Mouse (Mus musculus) heart, embryonic 15.5 days (tissue): ENCODE results near the gene Creb5. TPM values are rescaled to one million over a fixed set of nuclear protein-coding genes. Genes with fewer than 3 reads are reported as not detected.

Experiments used
- ATAC-seq: fragments of 200-750 bp; cut with Nextera tagmentation; replicated peaks from 2 replicates; pipeline ENCODE4 v1.8.0; 2017; ENCODE audit warnings: low read depth, moderate TSS enrichment; ENCODE audit not compliant: insufficient number of reproducible peaks, insufficient read depth, low FRiP score
- H3K27ac ChIP-seq: fragments of 300-500 bp; sonication (generic); 2 replicates; pipeline ENCODE4 v1.5.1; 2015; ENCODE audit warnings: mild to moderate bottlenecking, inconsistent platforms
- H3K27me3 ChIP-seq: fragments of 300-500 bp; sonication (generic); 2 replicates; pipeline ENCODE4 v1.6.1; 2015; ENCODE audit warnings: inconsistent platforms
- H3K36me3 ChIP-seq: fragments of 300-500 bp; sonication (generic); 2 replicates; pipeline ENCODE4 v1.6.1; 2015; ENCODE audit warnings: mild to moderate bottlenecking, inconsistent platforms
- H3K4me1 ChIP-seq: fragments of 300-500 bp; sonication (generic); replicated peaks from 2 replicates; pipeline ENCODE4 v1.6.1; 2015; ENCODE audit warnings: inconsistent platforms
- H3K4me2 ChIP-seq: fragments of 300-500 bp; sonication (generic); 2 replicates; pipeline ENCODE4 v1.6.1; 2015; ENCODE audit warnings: inconsistent platforms, mild to moderate bottlenecking, moderate library complexity
- H3K4me3 ChIP-seq: fragments of 300-500 bp; sonication (generic); 2 replicates; pipeline ENCODE4 v1.5.1; 2015; ENCODE audit warnings: mild to moderate bottlenecking, inconsistent platforms
- H3K9ac ChIP-seq: fragments of 300-500 bp; sonication (generic); 2 replicates; pipeline ENCODE4 v1.6.1; 2015; ENCODE audit warnings: mild to moderate bottlenecking, inconsistent platforms
- H3K9me3 ChIP-seq: fragments of 300-500 bp; sonication (generic); replicated peaks from 2 replicates; pipeline ENCODE4 v1.6.1; 2016; ENCODE audit warnings: inconsistent platforms
- WGBS: fragments of 180-500 bp; shearing (Covaris S2); methylation state at CpG from one replicate; pipeline ENCODE4 v1.1.7; 2015; ENCODE audit warnings: mixed read lengths; 5-methylcytosine and 5-hydroxymethylcytosine counted together
- polyA plus RNA-seq: library from polyadenylated mRNA; unstranded; fragments of >200 nt; fragmentation: Nextera tagmentation; extraction: Ambion mirVana; gene quantifications from 2 replicates; pipeline ENCODE4 v1.2.1, GENCODE M21; 2015

The Creb5 gene
- polyA plus RNA-seq, 1 experiment from 2014 or later: 30.9 TPM

GRCm38 (mm10) chr6:53562586-53562985, 275.5 kb downstream of the Creb5 start:
- Histone ChIP-seq H3K4me1 (peaks cover 31% of the 10 kb centered on the region), H3K4me2 (no peak overlapping the region), H3K27ac (peak overlapping the region; percentile 19; the same call in 1 of the 2 replicates), H3K27me3 (no peaks in the 10 kb centered on the region), H3K36me3 (no peaks in the 10 kb centered on the region), H3K4me3 (no peak overlapping the region), H3K9ac (no peak overlapping the region), H3K9me3 (no peaks in the 10 kb centered on the region)
- WGBS: 44% methylated on average over 7 of the region's 7 CpGs
- ATAC-seq: no peak

- Histone ChIP-seq H3K27me3 (no peaks in the 10 kb centered on the region), H3K27ac (no peak overlapping the region), H3K9me3 (no peaks in the 10 kb centered on the region), H3K4me1 (peaks cover 31% of the 10 kb centered on the region), H3K36me3 (no peaks in the 10 kb centered on the region), H3K4me2 (no peak overlapping the region), H3K9ac (no peak overlapping the region), H3K4me3 (no peak overlapping the region)
- 74% methylated on average over 16 of the region's 16 CpGs for WGBS
- ATAC-seq: no peak
Measured at GRCm38 (mm10) chr6:53563546-53564185, 276.6 kb downstream of the Creb5 start.

DNA sequence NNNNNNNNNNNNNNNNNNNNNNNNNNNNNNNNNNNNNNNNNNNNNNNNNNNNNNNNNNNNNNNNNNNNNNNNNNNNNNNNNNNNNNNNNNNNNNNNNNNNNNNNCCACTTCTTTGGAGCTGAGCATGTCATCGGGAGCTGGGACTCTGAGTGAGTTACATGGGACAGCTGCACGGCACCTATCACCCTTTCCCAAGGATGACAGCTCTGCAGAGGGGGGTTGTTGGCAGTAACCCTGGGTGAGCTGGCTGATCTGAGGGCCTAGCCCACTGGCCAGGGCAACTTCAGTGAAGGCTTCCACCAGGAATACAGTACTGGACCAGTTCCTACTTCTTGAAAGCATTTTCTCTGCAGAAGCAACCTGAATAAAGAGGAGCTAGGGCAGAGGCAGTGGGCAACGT, 282.4 kb downstream of the Creb5 start:
- Histone ChIP-seq H3K27ac (no peak overlapping the region), H3K36me3 (no peaks in the 10 kb centered on the region), H3K9me3 (no peaks in the 10 kb centered on the region), H3K4me1 (peaks cover 32% of the 10 kb centered on the region), H3K27me3 (no peaks in the 10 kb centered on the region), H3K9ac (no peak overlapping the region), H3K4me3 (no peak overlapping the region), H3K4me2 (no peak overlapping the region)
- no peak for ATAC-seq
- WGBS: 48% methylated on average over 3 of the region's 3 CpGs

DNA sequence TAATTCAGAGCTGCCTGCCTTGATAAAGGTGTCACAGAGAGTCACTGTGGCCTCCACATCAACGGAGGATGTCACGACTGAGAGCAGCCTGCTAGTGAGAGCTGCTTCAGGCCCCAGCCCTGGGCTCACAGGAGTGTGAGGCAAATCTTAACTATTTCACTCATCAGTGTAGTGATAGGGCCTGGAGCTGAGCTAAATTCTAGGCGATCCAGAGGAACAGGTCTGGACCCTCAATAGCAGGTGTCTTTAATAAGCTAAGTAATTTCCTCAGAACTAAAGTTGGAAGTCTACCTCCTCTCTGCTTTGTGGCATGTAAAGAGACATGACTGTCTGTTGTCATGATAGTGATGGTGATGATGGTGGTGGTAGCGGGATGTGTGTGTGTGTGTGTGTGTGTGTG, 283.8 kb downstream of the Creb5 start:
- WGBS: 71% methylated on average over 4 of the region's 4 CpGs
- Histone ChIP-seq H3K27me3 (no peaks in the 10 kb centered on the region), H3K4me2 (no peak overlapping the region)

DNA sequence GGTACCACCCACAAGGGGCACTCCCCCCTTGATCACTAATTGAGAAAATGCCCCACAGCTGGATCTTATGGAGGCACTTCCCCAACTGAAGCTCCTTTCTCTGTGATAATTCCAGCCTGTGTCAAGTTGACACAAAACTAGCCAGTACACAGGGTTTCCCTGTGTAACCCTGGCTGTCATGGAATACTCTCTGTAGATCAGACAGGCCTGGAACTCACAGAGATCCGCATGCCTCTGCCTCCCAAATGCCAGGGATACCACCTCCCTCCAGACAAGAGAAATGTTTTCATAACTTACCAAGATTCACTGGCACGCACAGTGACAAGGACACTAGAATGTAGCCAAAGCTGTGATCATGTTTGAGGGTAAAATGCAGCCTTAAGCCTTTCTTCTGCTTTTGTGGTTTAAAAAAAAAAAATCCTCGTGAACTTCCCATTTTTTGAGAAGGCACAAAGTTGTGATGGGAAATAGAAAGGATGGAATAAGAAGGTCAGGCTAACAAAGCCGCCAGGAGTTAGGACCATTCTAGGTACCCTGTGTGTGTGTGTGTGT, 284.6 kb downstream of the Creb5 start:
- Histone ChIP-seq H3K36me3 (no peaks in the 10 kb centered on the region), H3K27ac (peak overlapping the region; percentile 92), H3K9me3 (no peaks in the 10 kb centered on the region), H3K27me3 (no peaks in the 10 kb centered on the region), H3K4me2 (no peak overlapping the region), H3K4me3 (no peak overlapping the region), H3K9ac (no peak overlapping the region), H3K4me1 (peaks cover 40% of the 10 kb centered on the region)
- WGBS: 78% methylated on average over 4 of the region's 4 CpGs
- no peak for ATAC-seq

More for the DNA sequence above, 283.8 kb downstream of the Creb5 start:
- no peaks in the 10 kb centered on the region for H3K9me3 ChIP-seq
- H3K9ac ChIP-seq: no peak overlapping the region
- ATAC-seq: no peak
- no peak overlapping the region for H3K4me3 ChIP-seq
- H3K27ac ChIP-seq: no peak overlapping the region
- H3K4me1 ChIP-seq: peaks cover 39% of the 10 kb centered on the region
- no peaks in the 10 kb centered on the region for H3K36me3 ChIP-seq

DNA sequence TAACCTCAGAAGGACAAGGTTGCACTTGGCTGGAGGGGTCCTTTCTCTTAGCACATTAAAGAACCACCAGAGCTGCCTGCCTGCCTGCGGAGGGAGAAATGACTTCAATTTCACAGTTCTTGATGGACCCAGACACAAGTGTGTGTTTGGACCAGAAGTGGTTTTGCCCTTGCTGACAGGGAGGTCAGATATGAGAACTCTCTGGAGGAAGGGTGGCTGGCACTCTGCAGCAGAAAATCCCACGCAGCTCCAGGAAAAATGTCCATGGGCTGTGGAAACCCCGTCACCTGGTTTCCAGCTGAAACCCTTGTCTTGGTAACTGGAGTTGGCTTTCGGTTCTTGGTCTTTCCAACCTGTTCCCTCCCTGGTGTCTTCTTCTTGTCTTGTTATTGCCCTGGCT, 285.4 kb downstream of the Creb5 start:
- Histone ChIP-seq H3K27ac (peak overlapping the region; percentile 92), H3K4me2 (peak overlapping the region; percentile 72), H3K9me3 (no peaks in the 10 kb centered on the region), H3K36me3 (no peaks in the 10 kb centered on the region), H3K9ac (peak overlapping the region; percentile 66; the same call in 1 of the 2 replicates), H3K4me1 (peaks cover 43% of the 10 kb centered on the region), H3K27me3 (no peaks in the 10 kb centered on the region), H3K4me3 (no peak overlapping the region)
- 27% methylated on average over 4 of the region's 4 CpGs for WGBS
- ATAC-seq: no peak

GRCm38 (mm10) chr6:53572979-53573710, 286.1 kb downstream of the Creb5 start:
- H3K36me3 ChIP-seq: no peaks in the 10 kb centered on the region
- peak overlapping the region; percentile 92 for H3K27ac ChIP-seq
- peak overlapping the region; percentile 58 for H3K4me3 ChIP-seq
- WGBS: 2% methylated on average over 15 of the region's 16 CpGs
- peak; percentile 96 for ATAC-seq
- peaks cover 45% of the 10 kb centered on the region for H3K4me1 ChIP-seq
- H3K27me3 ChIP-seq: no peaks in the 10 kb centered on the region
- H3K4me2 ChIP-seq: peak overlapping the region; percentile 72
- no peaks in the 10 kb centered on the region for H3K9me3 ChIP-seq
- H3K9ac ChIP-seq: peak overlapping the region; percentile 66

- Histone ChIP-seq H3K27ac (peak overlapping the region; percentile 92), H3K27me3 (no peaks in the 10 kb centered on the region), H3K4me2 (peak overlapping the region; percentile 72), H3K4me1 (peaks cover 45% of the 10 kb centered on the region), H3K9ac (peak overlapping the region; percentile 66), H3K36me3 (no peaks in the 10 kb centered on the region), H3K4me3 (peak overlapping the region; percentile 58), H3K9me3 (no peaks in the 10 kb centered on the region)
- ATAC-seq: no peak
- WGBS: under 1% methylated on average over 5 of the region's 6 CpGs
Measured at GRCm38 (mm10) chr6:53573711-53574065, 286.6 kb downstream of the Creb5 start.

DNA sequence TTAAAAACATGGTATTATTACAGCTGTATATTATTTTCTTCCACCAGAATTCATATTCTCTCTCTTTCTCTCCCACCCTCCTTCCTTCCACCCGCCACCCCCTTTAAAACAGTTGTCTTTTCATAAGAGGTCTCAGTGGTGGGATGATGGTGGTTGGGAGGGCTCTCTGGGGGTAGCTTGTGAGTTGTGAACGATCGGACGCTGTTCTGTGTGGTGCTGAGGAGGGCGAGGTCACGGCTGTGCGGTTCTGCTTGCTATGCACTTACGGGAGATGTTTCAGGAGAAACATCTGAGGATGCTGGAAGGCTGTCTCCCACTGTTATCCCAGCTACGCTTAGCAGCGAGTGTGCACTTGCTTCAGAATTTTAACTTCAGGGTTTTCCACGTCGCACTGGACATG, 287.0 kb downstream of the Creb5 start:
- H3K4me2 ChIP-seq: peak overlapping the region; percentile 72
- peak overlapping the region; percentile 58 for H3K4me3 ChIP-seq
- ATAC-seq: no peak
- H3K4me1 ChIP-seq: peaks cover 45% of the 10 kb centered on the region
- H3K9ac ChIP-seq: peak overlapping the region; percentile 66
- no peaks in the 10 kb centered on the region for H3K9me3 ChIP-seq
- H3K27me3 ChIP-seq: no peaks in the 10 kb centered on the region
- 32% methylated on average over 12 of the region's 12 CpGs for WGBS
- no peaks in the 10 kb centered on the region for H3K36me3 ChIP-seq
- peak overlapping the region; percentile 92 for H3K27ac ChIP-seq

GRCm38 (mm10) chr6:53575191-53575590, 288.1 kb downstream of the Creb5 start:
- ATAC-seq: no peak
- Histone ChIP-seq H3K4me3 (peak overlapping the region; percentile 58), H3K9ac (peak overlapping the region; percentile 66; the same call in 1 of the 2 replicates), H3K27ac (no peak overlapping the region), H3K36me3 (no peaks in the 10 kb centered on the region), H3K4me2 (peak overlapping the region; percentile 72), H3K4me1 (peaks cover 39% of the 10 kb centered on the region), H3K27me3 (no peaks in the 10 kb centered on the region), H3K9me3 (no peaks in the 10 kb centered on the region)
- 77% methylated on average over 4 of the region's 4 CpGs for WGBS

- no peak for ATAC-seq
- no peak overlapping the region for H3K4me3 ChIP-seq
- H3K9ac ChIP-seq: no peak overlapping the region
- no peaks in the 10 kb centered on the region for H3K9me3 ChIP-seq
- H3K36me3 ChIP-seq: no peaks in the 10 kb centered on the region
- 79% methylated on average over 3 of the region's 3 CpGs for WGBS
- no peak overlapping the region for H3K4me2 ChIP-seq
- H3K27me3 ChIP-seq: no peaks in the 10 kb centered on the region
- peaks cover 36% of the 10 kb centered on the region for H3K4me1 ChIP-seq
- no peak overlapping the region for H3K27ac ChIP-seq
Measured at GRCm38 (mm10) chr6:53575836-53576235, 288.8 kb downstream of the Creb5 start.
